Mouse (Mus musculus): ENCODE results near the gene Tm9sf2.

The Tm9sf2 gene

DNA sequence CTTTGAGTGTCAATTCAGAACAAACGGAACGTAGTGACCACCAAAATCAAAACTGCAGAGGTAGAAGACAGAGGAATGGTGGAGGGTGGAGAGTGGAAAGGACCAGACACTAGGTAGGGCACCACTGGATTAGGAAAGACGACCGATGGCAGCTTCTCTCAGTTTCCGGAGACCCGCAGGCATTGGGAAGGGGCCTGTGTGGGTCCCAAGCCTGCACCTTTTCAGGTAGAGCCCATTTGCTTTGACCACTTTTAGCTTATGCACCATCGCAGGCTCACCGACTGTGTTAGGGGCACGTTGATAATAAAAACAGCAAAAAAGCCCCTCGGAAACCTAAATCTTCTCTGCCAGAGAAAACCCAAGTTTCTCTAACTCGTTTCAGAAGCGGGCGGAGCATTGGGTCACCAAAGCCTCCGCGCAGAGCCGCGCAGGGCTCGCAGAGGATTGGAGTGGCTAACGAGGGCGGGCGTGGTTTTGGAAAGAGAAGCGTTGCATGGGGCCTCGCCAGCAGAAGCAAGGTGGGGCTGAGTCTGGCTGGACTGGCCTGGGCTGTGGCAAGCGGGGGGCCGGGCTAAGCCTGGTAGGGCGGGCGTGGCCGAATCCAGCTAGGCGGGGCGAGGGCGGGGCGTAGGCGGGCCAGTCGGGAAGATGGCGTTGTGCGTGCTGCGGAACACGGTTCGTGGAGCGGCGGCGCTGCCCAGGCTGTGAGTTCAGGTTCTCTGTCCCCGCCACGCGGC lies 74.4 kb downstream of the Tm9sf2 start, which contains the start of gene Clybl:
Gene Clybl, plus strand, starts transcription at position 627 of the 737 bp plus-strand sequence.
- peak; percentile 97 for DNase-seq

DNA sequence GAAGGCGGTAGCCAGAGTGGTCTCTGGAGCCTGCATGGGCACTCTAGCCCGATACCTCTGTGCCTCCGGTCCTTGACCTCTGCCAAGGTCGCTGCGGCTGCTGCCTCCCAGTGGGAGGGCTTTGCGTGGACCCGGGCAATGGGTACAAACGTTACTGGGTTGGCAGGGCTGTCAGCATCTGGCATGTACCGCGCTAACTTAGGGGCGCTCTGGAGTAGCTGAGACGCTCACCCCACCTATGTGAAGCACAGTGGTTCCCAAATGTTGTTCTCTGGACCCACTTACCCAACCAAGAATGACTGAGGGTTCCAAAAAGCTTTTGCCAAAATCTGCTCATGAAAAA lies 74.9 kb downstream of the Tm9sf2 start:
- no peak for DNase-seq

DNA sequence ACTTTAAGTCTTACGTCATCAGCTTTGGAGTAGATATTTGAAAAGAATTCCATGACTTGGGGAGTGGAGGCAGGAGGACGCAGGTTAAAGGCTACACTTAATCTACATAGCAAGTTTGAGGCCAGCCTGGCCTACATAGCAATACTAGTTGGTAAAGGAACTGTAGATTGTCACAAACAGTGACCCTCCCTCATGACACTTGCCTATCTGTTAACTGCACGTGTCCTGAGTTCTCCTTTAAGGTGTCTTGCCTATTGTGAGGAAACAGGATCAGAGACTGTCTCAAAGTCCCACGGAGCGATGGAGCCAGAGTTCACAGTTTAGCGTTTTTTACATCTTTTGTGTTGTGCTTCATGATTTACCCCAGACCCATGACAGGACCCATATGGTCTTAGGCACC lies 75.4 kb downstream of the Tm9sf2 start:
- no peak for DNase-seq

DNA sequence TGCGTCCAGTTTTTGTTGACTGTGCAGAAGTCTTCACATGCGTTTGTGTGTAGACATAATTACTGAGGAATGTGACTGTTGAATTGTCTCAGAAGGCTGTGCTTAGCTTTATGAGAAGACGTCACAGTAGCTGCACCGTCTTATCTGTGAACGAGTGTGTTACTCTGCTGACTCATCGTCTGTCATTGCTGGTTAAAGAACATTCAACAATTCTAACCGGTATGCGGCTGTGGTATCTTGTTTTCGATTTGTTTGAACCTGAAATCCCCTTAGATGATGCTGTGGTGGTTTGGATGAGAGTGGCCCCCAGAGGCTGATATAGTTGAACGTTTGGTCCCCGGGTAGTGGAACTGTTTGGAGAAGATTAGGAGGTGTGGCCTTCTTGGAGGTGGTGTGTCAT lies 77.1 kb downstream of the Tm9sf2 start:
- no peak for DNase-seq

DNA sequence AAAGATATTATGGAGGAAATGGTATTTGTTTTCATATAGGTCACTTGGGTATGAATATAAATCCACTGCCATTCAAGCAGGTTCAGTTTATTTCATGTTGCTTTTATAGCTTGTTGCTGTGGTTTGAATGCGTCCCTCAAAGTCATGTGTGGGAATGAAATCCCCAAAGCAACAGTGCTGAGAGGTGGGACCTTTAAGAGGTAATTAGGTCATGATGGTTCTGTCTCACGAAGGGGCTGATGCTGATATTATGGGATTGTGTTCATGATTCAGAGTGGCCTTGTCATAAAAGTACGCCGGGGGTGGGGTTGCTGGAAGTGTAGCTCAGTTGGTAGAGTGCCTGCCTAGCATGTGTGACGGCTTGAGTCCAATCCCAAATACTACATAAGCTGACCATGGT lies 81.4 kb downstream of the Tm9sf2 start:
- DNase-seq, result no peak

DNA sequence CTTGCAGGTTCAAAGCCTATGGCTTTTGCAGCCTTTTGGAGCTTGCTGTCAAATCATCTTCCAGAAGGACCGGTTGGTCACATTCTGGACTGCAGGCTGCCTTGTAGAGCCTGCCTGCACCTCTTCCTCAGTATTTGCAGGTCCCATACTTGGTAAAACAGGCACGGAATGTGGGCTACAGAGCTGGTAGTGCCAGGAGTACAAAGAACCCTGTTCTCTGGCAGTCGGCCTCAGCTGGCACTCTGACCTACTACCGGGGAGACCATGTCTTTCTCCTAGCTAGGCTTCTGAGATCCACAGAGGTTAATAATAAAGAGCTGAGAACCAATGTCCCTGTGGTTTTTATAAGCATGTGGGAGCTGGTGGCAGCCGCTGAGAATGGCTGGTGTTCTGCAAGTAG lies 83.1 kb downstream of the Tm9sf2 start:
- DNase-seq, result peak; percentile 58 to 73

DNA sequence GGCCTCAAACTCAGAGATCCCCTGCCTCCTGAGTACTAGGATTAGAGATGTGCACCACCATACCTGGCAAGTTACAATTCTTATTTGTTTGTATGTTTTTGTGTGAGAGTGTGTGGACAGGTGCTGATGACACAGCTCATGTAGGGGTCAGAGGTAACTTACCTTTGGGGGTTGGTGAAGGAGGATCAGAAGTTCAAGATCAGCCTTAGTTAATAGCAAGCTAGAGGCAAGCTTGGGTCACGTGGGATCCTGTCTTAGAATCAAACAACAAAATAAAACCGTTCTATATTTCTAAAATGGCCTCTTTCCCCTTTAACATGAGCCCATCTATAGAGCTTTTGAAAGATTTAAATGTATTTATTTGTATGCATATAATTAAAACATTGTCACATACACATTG lies 83.7 kb downstream of the Tm9sf2 start:
- DNase-seq, result no peak

DNA sequence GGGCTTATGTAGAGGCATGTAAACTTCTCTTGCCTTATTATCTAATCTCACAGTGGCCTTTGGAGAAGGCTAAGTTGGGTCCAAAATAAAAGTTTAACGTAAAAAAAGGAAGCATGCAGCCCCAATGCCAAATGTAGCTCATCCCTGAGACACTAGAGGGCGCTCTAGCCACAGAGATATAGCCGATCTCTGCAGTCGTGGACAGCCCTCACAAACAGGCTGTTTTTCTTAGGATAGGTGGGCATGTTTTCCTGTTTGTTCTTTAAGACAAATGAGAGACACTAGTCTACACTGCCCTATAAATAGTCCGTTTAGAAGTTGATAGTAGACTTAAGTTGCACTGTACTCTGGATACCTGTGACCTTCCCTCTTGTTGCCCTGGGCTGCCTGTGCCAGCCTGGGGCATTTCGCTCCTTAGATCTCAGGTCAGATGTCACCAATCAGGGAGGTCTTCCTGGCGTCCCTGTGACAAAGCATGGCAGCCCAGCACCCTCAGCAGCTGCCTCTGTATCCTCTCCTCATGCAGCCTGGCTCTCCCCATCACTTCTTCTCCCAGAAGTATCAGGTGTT lies 84.2 kb downstream of the Tm9sf2 start:
- DNase-seq, result peak; percentile 57 to 83

DNA sequence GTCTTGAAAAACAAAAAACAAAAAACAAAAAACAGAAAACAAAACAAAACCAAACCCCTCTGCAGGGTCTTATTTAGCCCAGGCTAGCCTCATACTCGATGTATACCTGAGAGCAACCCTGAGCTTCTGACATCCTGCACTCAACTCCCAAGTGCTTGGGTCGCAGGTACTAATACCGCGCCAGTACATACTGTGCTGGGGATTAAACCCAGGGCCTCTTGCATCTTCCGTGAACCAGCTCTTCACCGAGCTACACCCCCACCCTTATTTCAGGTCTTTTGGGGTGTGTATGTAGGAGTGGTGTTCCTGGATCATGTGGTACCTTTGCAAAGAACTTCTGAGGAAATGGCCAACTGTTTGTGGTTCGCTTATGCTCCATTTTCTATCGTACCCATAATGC lies 87.8 kb downstream of the Tm9sf2 start:
- DNase-seq, result no peak

DNA sequence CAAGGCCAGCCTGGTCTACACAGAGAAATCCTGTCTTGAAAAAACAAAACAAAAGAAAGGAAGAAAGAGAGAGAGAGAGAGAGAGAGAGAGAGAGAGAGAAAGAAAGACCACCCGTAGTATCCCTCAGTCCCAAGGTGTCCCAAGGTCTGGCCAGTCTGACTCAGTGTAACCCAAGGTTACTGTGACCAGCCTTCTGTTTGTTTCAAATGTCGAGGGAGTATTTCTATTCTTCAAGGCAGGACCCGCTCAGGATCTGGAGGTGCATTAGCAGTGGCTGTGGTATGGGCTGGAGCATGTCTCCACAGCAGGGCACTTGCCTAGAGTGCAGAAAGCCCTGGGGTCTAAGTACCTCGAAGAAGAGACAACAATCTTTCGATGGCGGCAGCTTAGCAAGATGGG lies 90.0 kb downstream of the Tm9sf2 start:
- DNase-seq, result no peak

DNA sequence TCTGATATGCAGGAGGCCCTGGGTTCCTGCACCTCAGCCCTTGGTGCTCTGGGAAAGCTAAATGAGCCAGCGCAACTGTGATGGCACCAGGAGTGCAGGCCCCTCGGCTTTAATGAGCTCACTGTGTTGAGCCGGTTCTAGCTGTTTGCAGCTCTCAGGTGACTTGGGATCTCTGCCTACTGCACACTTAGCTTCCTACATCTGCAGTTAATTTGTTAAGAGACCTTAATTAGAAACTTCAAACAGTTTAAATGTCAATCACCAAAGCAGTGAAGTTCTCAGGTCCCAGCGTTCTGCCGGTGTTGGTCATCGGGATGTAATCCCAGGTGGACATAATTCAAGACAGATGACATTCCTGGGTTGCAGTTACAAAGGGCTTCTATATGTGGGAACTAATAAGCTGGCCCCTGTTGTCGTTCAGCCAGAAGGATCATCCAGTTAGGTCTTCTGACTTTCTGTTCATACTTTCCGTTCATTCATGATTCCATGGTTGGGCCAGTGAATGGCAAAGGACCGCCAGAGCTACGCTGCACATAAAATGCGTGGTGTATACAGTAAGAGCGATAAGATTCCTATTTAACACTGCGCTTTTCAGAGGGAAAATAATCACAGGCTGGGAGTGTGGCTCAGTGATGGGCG lies 93.5 kb downstream of the Tm9sf2 start:
- no peak for DNase-seq

DNA sequence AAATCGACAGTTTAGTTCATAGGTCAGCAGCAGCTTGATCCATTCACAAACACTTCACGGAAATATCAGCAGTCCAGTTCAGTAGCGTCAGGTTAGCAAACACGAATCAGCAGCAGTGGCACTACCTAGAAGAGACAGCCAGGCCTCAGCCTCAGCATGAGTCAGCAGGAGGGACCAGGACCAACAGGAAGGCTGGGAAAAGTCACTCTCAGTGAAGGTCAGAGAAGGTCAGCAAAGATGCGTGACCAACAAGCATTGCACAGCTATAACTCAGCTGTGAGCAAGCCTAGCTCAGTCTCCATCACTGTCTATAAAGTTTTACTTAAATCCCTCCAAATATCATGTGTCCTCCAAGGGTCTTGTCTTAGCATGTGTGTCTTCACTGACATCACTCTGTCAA lies 102.3 kb downstream of the Tm9sf2 start:
- no peak for DNase-seq

All from kidney, postnatal 25 days (tissue).